ENCODE assay signal across 9 mouse cellular contexts in genomic region chr17:86038211-86038648, GRCm38 (mm10).
DNase-seq lines count a peak whose midpoint lies in the region; ATAC-seq lines count a peak whose summit lies in the region.
"Had no signal": no experiment of that assay in that cellular context is flagged by ENCODE, and none has a peak within 500 bp of the region (broad histone marks: within the 10 kb centered on the region; RNA-seq: fewer than 3 reads in every experiment).

No protein-coding gene starts in this region.

- no peak overlapping the region for H3K4me2 ChIP-seq in midbrain, embryonic 14.5 days (ENCODE audit: low read length)
- peak overlapping the region; percentile 32 for H3K4me2 ChIP-seq in embryonic facial prominence, embryonic 15.5 days (replicated peaks)
- H3K4me2 ChIP-seq in kidney, embryonic 14.5 days (replicated peaks; ENCODE audit: low read depth, low read length), result no peak overlapping the region; the same call in 1 of the 2 replicates
- H3K4me2 ChIP-seq: liver, embryonic 13.5 days had no signal

- H3K27ac ChIP-seq in midbrain, embryonic 14.5 days (replicated peaks; ENCODE audit: low read depth, low read length), result no peak overlapping the region
- no peak overlapping the region; the same call in 1 of the 2 replicates for H3K27ac ChIP-seq in midbrain, embryonic 10.5 days (replicated peaks)
- H3K27ac ChIP-seq in embryonic facial prominence, embryonic 15.5 days (replicated peaks), result peak overlapping the region; percentile 72
- no peak overlapping the region for H3K27ac ChIP-seq in kidney, embryonic 14.5 days (ENCODE audit: low read depth, low read length)
- H3K27ac ChIP-seq: liver, embryonic 13.5 days had no signal

- no peaks in the 10 kb centered on the region for H3K36me3 ChIP-seq in midbrain, embryonic 14.5 days (ENCODE audit: control insufficient read depth, insufficient read depth, low read length)
- H3K36me3 ChIP-seq in midbrain, embryonic 10.5 days, result no peaks in the 10 kb centered on the region
- no peaks in the 10 kb centered on the region for H3K36me3 ChIP-seq in embryonic facial prominence, embryonic 15.5 days
- H3K36me3 ChIP-seq in kidney, embryonic 14.5 days (ENCODE audit: control insufficient read depth, insufficient read depth, low read length), result no peaks in the 10 kb centered on the region
- H3K36me3 ChIP-seq: liver, embryonic 13.5 days had no signal

- no peaks in the 10 kb centered on the region; the same call in 1 of the 2 replicates for H3K4me1 ChIP-seq in midbrain, embryonic 14.5 days (ENCODE audit: control insufficient read depth, insufficient read depth, low read length)
- H3K4me1 ChIP-seq in midbrain, embryonic 10.5 days, result peaks cover 8% of the 10 kb centered on the region; the same call in 1 of the 2 replicates
- H3K4me1 ChIP-seq in embryonic facial prominence, embryonic 15.5 days, result peaks cover 18% of the 10 kb centered on the region
- peaks cover 9% of the 10 kb centered on the region; the same call in 1 of the 2 replicates for H3K4me1 ChIP-seq in kidney, embryonic 14.5 days (ENCODE audit: control insufficient read depth, insufficient read depth, low read length)
- H3K4me1 ChIP-seq: liver, embryonic 13.5 days had no signal

- no peak overlapping the region for H3K9ac ChIP-seq in midbrain, embryonic 14.5 days (replicated peaks; ENCODE audit: low read length)
- H3K9ac ChIP-seq in embryonic facial prominence, embryonic 15.5 days, result no peak overlapping the region
- no peak overlapping the region for H3K9ac ChIP-seq in kidney, embryonic 14.5 days (ENCODE audit: low read depth, low read length)
- H3K9ac ChIP-seq: liver, embryonic 13.5 days had no signal

- 72% methylated on average over 13 of the region's 13 CpGs for WGBS in midbrain, embryonic 14.5 days
- 80% methylated on average over 13 of the region's 13 CpGs for WGBS in midbrain, embryonic 10.5 days
- WGBS in embryonic facial prominence, embryonic 15.5 days, result 9% methylated on average over 13 of the region's 13 CpGs
- WGBS in kidney, embryonic 14.5 days, result 39% methylated on average over 13 of the region's 13 CpGs

- H3K4me3 ChIP-seq in midbrain, embryonic 14.5 days (replicated peaks; ENCODE audit: low read depth, low read length), result no peak overlapping the region
- H3K4me3 ChIP-seq in midbrain, embryonic 10.5 days, result no peak overlapping the region
- no peak overlapping the region for H3K4me3 ChIP-seq in embryonic facial prominence, embryonic 15.5 days (replicated peaks)
- no peak overlapping the region for H3K4me3 ChIP-seq in kidney, embryonic 14.5 days (ENCODE audit: low read length)
- H3K4me3 ChIP-seq: liver, embryonic 13.5 days had no signal

- no peak for ATAC-seq in midbrain, embryonic 14.5 days (ENCODE audit: low FRiP score, low TSS enrichment)
- peak; percentile 57; the same call in 1 of the 2 replicates for ATAC-seq in embryonic facial prominence, embryonic 15.5 days (ENCODE audit: insufficient number of reproducible peaks, low FRiP score, low TSS enrichment, low read depth)
- ATAC-seq in kidney, embryonic 14.5 days (ENCODE audit: low FRiP score, low TSS enrichment), result peak; percentile 46; the same call in 1 of the 2 replicates

- no peaks in the 10 kb centered on the region for H3K27me3 ChIP-seq in midbrain, embryonic 14.5 days (ENCODE audit: control insufficient read depth, insufficient read depth, low read length)
- no peaks in the 10 kb centered on the region for H3K27me3 ChIP-seq in midbrain, embryonic 10.5 days (ENCODE audit: low read depth, poor library complexity, severe bottlenecking)
- H3K27me3 ChIP-seq in embryonic facial prominence, embryonic 15.5 days, result no peaks in the 10 kb centered on the region
- H3K27me3 ChIP-seq in kidney, embryonic 14.5 days (ENCODE audit: control insufficient read depth, insufficient read depth, low read length), result no peaks in the 10 kb centered on the region
- H3K27me3 ChIP-seq: liver, embryonic 13.5 days had no signal

- DNase-seq in midbrain, embryonic 14.5 days, result peak; percentile 9
- DNase-seq in midbrain, embryonic 10.5 days (ENCODE audit: low spot score), result no peak
- peak; percentile 24 for DNase-seq in ovary, postnatal 36 days (ENCODE audit: low spot score)
- DNase-seq in natural killer cell, adult 2 months (ENCODE audit: low spot score in 2 of 2), result no peak
- no peak for DNase-seq in spleen, adult 12 weeks (ENCODE audit: low spot score)
- DNase-seq in thymus, postnatal 25 days, result no peak
- DNase-seq: liver, embryonic 13.5 days had no signal

- no peaks in the 10 kb centered on the region for H3K9me3 ChIP-seq in midbrain, embryonic 14.5 days (ENCODE audit: control insufficient read depth, low read length)
- no peaks in the 10 kb centered on the region for H3K9me3 ChIP-seq in midbrain, embryonic 10.5 days (replicated peaks)
- no peaks in the 10 kb centered on the region for H3K9me3 ChIP-seq in embryonic facial prominence, embryonic 15.5 days (replicated peaks)
- no peaks in the 10 kb centered on the region for H3K9me3 ChIP-seq in kidney, embryonic 14.5 days (ENCODE audit: control insufficient read depth, low read length)
- H3K9me3 ChIP-seq: liver, embryonic 13.5 days had no signal

Comparison
In these comparisons a context has a peak if more than half of its experiments do, and no peak if none do; other contexts are left out.
1. DNase-seq: peak in midbrain, embryonic 14.5 days (single experiment) and ovary, postnatal 36 days (single experiment); none in midbrain, embryonic 10.5 days (single experiment), natural killer cell, adult 2 months (0 of 2), spleen, adult 12 weeks (single experiment) and thymus, postnatal 25 days (single experiment).